Mouse (Mus musculus): Measurements from ENCODE around the gene Adamts20. TPM values are rescaled to one million over a fixed set of nuclear protein-coding genes. Genes with fewer than 3 reads are reported as not detected.
"Not testable (repeated sequence)": the region's sequence is repeated elsewhere in the genome, so short reads cannot be mapped to it uniquely, and the experiment has no call there.

Gene Adamts20
- 1.3 and 1.6 TPM in 2 replicates for polyA plus RNA-seq (2012; rRNA removed)

GRCm38 (mm10) chr15:94465318-94465717 is at the start of gene Adamts20:
Gene Adamts20 (minus strand): TSS chr15:94465418.
- no peak for DNase-seq (ENCODE audit: low spot score)

GRCm38 (mm10) chr15:94503451-94504215 is 38.4 kb upstream of the Adamts20 start:
- no peak for DNase-seq (ENCODE audit: low spot score)

- no peak for DNase-seq (ENCODE audit: low spot score)
Measured at GRCm38 (mm10) chr15:94499260-94499659, 34.0 kb upstream of the Adamts20 start.

GRCm38 (mm10) chr15:94495936-94496335 is 30.7 kb upstream of the Adamts20 start:
- no peak for DNase-seq (ENCODE audit: low spot score)

- no peak for DNase-seq (ENCODE audit: low spot score)
Measured at GRCm38 (mm10) chr15:94494445-94494844, 29.2 kb upstream of the Adamts20 start.

GRCm38 (mm10) chr15:94489433-94489832 is 24.2 kb upstream of the Adamts20 start:
- no peak for DNase-seq (ENCODE audit: low spot score)

GRCm38 (mm10) chr15:94488028-94488427 is 22.8 kb upstream of the Adamts20 start:
- not testable (repeated sequence) for DNase-seq (ENCODE audit: low spot score)

GRCm38 (mm10) chr15:94482555-94482954 is 17.3 kb upstream of the Adamts20 start:
- no peak for DNase-seq (ENCODE audit: low spot score)

- no peak for DNase-seq (ENCODE audit: low spot score)
Measured at GRCm38 (mm10) chr15:94480792-94481191, 15.6 kb upstream of the Adamts20 start.

GRCm38 (mm10) chr15:94480248-94480647 is 15.0 kb upstream of the Adamts20 start:
- no peak for DNase-seq (ENCODE audit: low spot score)

- no peak for DNase-seq (ENCODE audit: low spot score)
Measured at GRCm38 (mm10) chr15:94479513-94480136, 14.4 kb upstream of the Adamts20 start.

- no peak for DNase-seq (ENCODE audit: low spot score)
Measured at GRCm38 (mm10) chr15:94478706-94479105, 13.5 kb upstream of the Adamts20 start.

GRCm38 (mm10) chr15:94477287-94477686 is 12.1 kb upstream of the Adamts20 start:
- DNase-seq (ENCODE audit: low spot score), result no peak

- DNase-seq (ENCODE audit: low spot score), result no peak
Measured at GRCm38 (mm10) chr15:94475975-94476374, 10.8 kb upstream of the Adamts20 start.

GRCm38 (mm10) chr15:94470361-94470760 is 5.1 kb upstream of the Adamts20 start:
- no peak for DNase-seq (ENCODE audit: low spot score)

GRCm38 (mm10) chr15:94464881-94465280 is 337 bp downstream of the Adamts20 start:
- no peak for DNase-seq (ENCODE audit: low spot score)

GRCm38 (mm10) chr15:94463251-94463650 is 2.0 kb downstream of the Adamts20 start:
- no peak for DNase-seq (ENCODE audit: low spot score)

GRCm38 (mm10) chr15:94462206-94462605 is 3.0 kb downstream of the Adamts20 start:
- no peak for DNase-seq (ENCODE audit: low spot score)

- no peak for DNase-seq (ENCODE audit: low spot score)
Measured at GRCm38 (mm10) chr15:94461166-94461565, 4.1 kb downstream of the Adamts20 start.

GRCm38 (mm10) chr15:94457636-94458390 is 7.4 kb downstream of the Adamts20 start:
- DNase-seq (ENCODE audit: low spot score), result no peak

GRCm38 (mm10) chr15:94452848-94453247 is 12.4 kb downstream of the Adamts20 start:
- DNase-seq (ENCODE audit: low spot score), result no peak

- no peak for DNase-seq (ENCODE audit: low spot score)
Measured at GRCm38 (mm10) chr15:94451600-94451999, 13.6 kb downstream of the Adamts20 start.
